Mouse (Mus musculus): ENCODE data around the gene Gpr132. TPM values are rescaled to one million over a fixed set of nuclear protein-coding genes. Genes with fewer than 3 reads are reported as not detected.

The Gpr132 gene
- total and polyA plus RNA-seq, 3 experiments: 24.4 to 62.1 (median 44.7) TPM

DNA sequence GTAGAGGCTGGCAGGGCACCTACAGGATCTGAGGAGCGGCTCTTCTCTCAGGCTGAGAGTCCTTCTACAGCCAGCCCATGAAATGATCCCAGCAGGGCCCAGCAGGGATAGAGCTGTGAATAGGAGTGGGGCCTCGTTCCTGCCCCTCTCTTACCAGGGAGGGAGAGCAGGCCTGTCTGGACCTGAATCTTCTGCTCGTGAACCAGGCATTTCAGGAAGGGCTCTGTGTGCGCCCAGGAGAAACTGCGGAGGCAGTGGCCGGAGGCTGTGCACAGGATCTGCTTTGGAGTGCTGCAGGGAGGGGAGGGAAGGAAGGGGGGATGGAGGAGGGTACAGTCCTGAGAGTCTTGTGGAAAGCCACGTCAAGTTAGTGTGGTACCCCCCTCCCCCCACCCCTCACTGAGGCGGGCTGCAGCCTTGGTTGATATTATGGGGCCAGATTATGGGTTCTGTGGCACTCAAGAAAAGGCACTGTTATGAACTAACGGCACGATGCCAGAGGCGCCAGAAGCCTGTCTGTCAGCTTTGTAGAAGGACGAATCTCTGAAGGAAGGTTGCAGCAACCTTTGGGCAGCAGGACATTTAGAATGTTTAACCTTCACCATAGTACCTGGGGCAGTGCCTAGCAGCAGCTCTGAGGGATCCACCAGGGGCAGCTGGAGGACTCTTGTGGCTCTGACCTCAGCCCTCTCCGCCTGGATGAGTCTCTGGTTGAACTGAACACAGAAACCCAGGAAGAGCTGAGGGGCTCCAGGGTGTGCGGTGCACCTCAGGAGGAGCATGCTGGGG is 53.2 kb downstream of the Gpr132 start:
- Histone ChIP-seq H3K36me3 (replicated peaks in 1 of 2; ENCODE audit: control insufficient read depth in 1 of 2, insufficient read depth in 1 of 2, low read length in 1 of 2) (peaks cover 35 to 83% of the 10 kb centered on the region in 2 experiments), H3K9ac (ENCODE audit: insufficient read depth, low read depth) (no peak overlapping the region), H3K4me2 (ENCODE audit: insufficient read depth, low read depth, poor library complexity, severe bottlenecking) (no peak overlapping the region), H3K4me3 (replicated peaks in 1 of 3; ENCODE audit: low read depth in 2 of 3, low read length in 2 of 3, poor library complexity in 1 of 3) (no peak overlapping the region), H3K27me3 (replicated peaks) (no peaks in the 10 kb centered on the region), H3K79me2 (replicated peaks; ENCODE audit: control insufficient read depth, extremely low read depth, insufficient read depth, poor library complexity, severe bottlenecking) (0 out of 2 replicates have a peak, but pooled peaks cover 5% of the 10 kb centered on the region), H3K4me1 (ENCODE audit: control insufficient read depth in 1 of 2, insufficient read depth in 2 of 2) (peaks cover 0 to 8% of the 10 kb centered on the region in 2 experiments; a peak in 1 of 4 replicates), H3K9me3 (replicated peaks; ENCODE audit: low read length) (no peaks in the 10 kb centered on the region), H3K27ac (ENCODE audit: insufficient read depth, low read depth) (no peak overlapping the region)
- dilution Hi-C loops (cut with MboI; ENCODE audit: extremely low pct_ligation_motif_present, extremely low pct_unique_long_range_greater_than_20kb, low sequenced_read_pairs): loop anchor here (10.0 kb wide), 1 partner anchor 70 kb away; no protein-coding TSS in a partner anchor
- in situ Hi-C loops (cut with MboI; ENCODE audit: low pct_ligation_motif_present, low pct_unique_long_range_greater_than_20kb, low sequenced_read_pairs): no loop called here
- TF ChIP-seq ZNF384 (IDR thresholded peaks at IDR 0.05; ENCODE audit: low read depth, low read length): no peak
- TF ChIP-seq BHLHE40 (IDR thresholded peaks at IDR 0.05; ENCODE audit: low read depth, low read length): no peak
- TF ChIP-seq JUN (IDR thresholded peaks at IDR 0.05; ENCODE audit: insufficient read depth, low read depth, low read length): no peak
- no peak for TF ChIP-seq NRF1 (IDR thresholded peaks at IDR 0.05; ENCODE audit: low read depth, low read length)
- TF ChIP-seq MAFK (IDR thresholded peaks at IDR 0.05; ENCODE audit: insufficient replicate concordance, low read length): no peak
- TF ChIP-seq CTCF (conservative IDR thresholded peaks at IDR 0.05 in 1 of 2, IDR thresholded peaks at IDR 0.05 in 1 of 2; ENCODE audit: low read depth in 2 of 2, low read length in 2 of 2): no peak
- TF ChIP-seq MXI1 (IDR thresholded peaks at IDR 0.05; ENCODE audit: low read depth, low read length): no peak
- TF ChIP-seq POLR2AphosphoS2 (IDR thresholded peaks at IDR 0.05; ENCODE audit: low read depth, low read length): no peak
- no peak for TF ChIP-seq ZKSCAN1 (IDR thresholded peaks at IDR 0.05; ENCODE audit: borderline replicate concordance, low read depth, low read length)
- TF ChIP-seq USF1 (IDR thresholded peaks at IDR 0.05; ENCODE audit: low read depth, low read length): no peak
- no peak for TF ChIP-seq CHD1 (IDR thresholded peaks at IDR 0.05; ENCODE audit: low read depth, low read length)
- TF ChIP-seq PAX5 (IDR thresholded peaks at IDR 0.05; ENCODE audit: low read length): no peak
- no peak for TF ChIP-seq POLR2A (IDR thresholded peaks at IDR 0.05; ENCODE audit: low read depth, low read length)
- TF ChIP-seq JUND (conservative IDR thresholded peaks at IDR 0.05; ENCODE audit: low read depth, low read length): no peak
- TF ChIP-seq SMC3 (IDR thresholded peaks at IDR 0.05; ENCODE audit: low read depth, low read length): no peak
- no peak for TF ChIP-seq ZC3H11A (IDR thresholded peaks at IDR 0.05; ENCODE audit: low read depth, low read length)
- DNase-seq (ENCODE audit: extremely low read depth): no peak

DNA sequence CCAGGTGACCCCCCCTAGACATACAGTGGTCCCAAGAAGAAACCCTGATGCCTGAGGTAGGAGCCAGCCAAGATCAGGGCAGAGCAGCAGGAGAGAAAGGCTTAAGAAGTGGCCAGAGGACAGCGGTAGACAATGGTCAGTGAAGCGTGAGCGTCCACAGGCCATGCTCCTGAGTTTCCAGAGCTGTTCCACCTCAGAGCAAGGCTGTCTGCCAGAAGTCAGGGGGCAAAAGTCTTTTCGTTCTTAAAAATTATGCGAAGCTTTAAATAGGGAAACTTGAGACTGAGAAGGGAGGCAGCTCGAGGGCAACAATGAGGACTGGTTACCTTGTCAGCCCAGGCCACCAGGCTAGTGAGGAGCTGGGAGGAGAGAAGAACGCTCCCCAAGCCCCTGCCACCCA is 54.7 kb downstream of the Gpr132 start:
- no peaks in the 10 kb centered on the region for H3K9me3 ChIP-seq (replicated peaks; ENCODE audit: low read length)
- in situ Hi-C loops (cut with MboI; ENCODE audit: low pct_ligation_motif_present, low pct_unique_long_range_greater_than_20kb, low sequenced_read_pairs): no loop called here
- H3K4me1 ChIP-seq (ENCODE audit: control insufficient read depth in 1 of 2, insufficient read depth in 2 of 2): peaks cover 0 to 19% of the 10 kb centered on the region in 2 experiments; a peak in 2 of 4 replicates
- dilution Hi-C loops (cut with MboI; ENCODE audit: extremely low pct_ligation_motif_present, extremely low pct_unique_long_range_greater_than_20kb, low sequenced_read_pairs): loop anchor here (10.0 kb wide), 1 partner anchor 69 kb away; no protein-coding TSS in a partner anchor
- peaks cover 4% of the 10 kb centered on the region for H3K27me3 ChIP-seq (replicated peaks)
- H3K27ac ChIP-seq (ENCODE audit: insufficient read depth, low read depth): no peak overlapping the region
- H3K4me3 ChIP-seq (replicated peaks in 1 of 3; ENCODE audit: low read depth in 2 of 3, low read length in 2 of 3, poor library complexity in 1 of 3): no peak overlapping the region
- no peak for DNase-seq (ENCODE audit: extremely low read depth)
- no peak overlapping the region for H3K9ac ChIP-seq (ENCODE audit: insufficient read depth, low read depth)
- no peaks in the 10 kb centered on the region for H3K79me2 ChIP-seq (replicated peaks; ENCODE audit: control insufficient read depth, extremely low read depth, insufficient read depth, poor library complexity, severe bottlenecking)
- TF ChIP-seq RCOR1 (conservative IDR thresholded peaks at IDR 0.05; ENCODE audit: low read depth, low read length): no peak
- no peak for TF ChIP-seq MEF2A (IDR thresholded peaks at IDR 0.05; ENCODE audit: borderline replicate concordance, low read depth, low read length)
- no peak for TF ChIP-seq POLR2AphosphoS2 (IDR thresholded peaks at IDR 0.05; ENCODE audit: low read depth, low read length)
- TF ChIP-seq UBTF (IDR thresholded peaks at IDR 0.05; ENCODE audit: low read depth, low read length): no peak
- TF ChIP-seq MAZ (IDR thresholded peaks at IDR 0.05; ENCODE audit: low read depth, low read length): no peak
- no peak for TF ChIP-seq USF2 (conservative IDR thresholded peaks at IDR 0.05; ENCODE audit: low read depth, low read length)
- TF ChIP-seq PAX5 (IDR thresholded peaks at IDR 0.05; ENCODE audit: low read length): no peak
- TF ChIP-seq TBP (conservative IDR thresholded peaks at IDR 0.05; ENCODE audit: low read depth, low read length): no peak
- peaks cover 20 to 68% of the 10 kb centered on the region in 2 experiments for H3K36me3 ChIP-seq (replicated peaks in 1 of 2; ENCODE audit: control insufficient read depth in 1 of 2, insufficient read depth in 1 of 2, low read length in 1 of 2)
- H3K4me2 ChIP-seq (ENCODE audit: insufficient read depth, low read depth, poor library complexity, severe bottlenecking): no peak overlapping the region
